Mouse (Mus musculus): ENCODE results near the gene Hbs1l. TPM values are rescaled to one million over a fixed set of nuclear protein-coding genes. Genes with fewer than 3 reads are reported as not detected.
A peak's percentile ranks its signal among the peaks of the same experiment; 100 is the strongest.

Hbs1l gene
- 10 to 100 TPM; 80.4 to 93.6 TPM for total RNA-seq (2021)
- long read RNA-seq, transcript Hbs1l-203 (5 exons, 2,625 nt): minor isoform, 7 of 101 reads
- long read RNA-seq, transcript Hbs1l-209 (18 exons, 2,733 nt): major isoform, 78 of 101 reads
- long read RNA-seq, partial matches to known transcripts: 3 of 101 reads
- long read RNA-seq, other reads (novel, unspliced or antisense): 9 of 101 reads

- DNase-seq (ENCODE audit: low spot score in 2 of 2): peak; percentile 88 to 92
These were observed at the start of gene Hbs1l for GRCm38 (mm10) chr10:21295759-21296621. Gene Hbs1l (plus strand): TSS chr10:21295979.

DNA sequence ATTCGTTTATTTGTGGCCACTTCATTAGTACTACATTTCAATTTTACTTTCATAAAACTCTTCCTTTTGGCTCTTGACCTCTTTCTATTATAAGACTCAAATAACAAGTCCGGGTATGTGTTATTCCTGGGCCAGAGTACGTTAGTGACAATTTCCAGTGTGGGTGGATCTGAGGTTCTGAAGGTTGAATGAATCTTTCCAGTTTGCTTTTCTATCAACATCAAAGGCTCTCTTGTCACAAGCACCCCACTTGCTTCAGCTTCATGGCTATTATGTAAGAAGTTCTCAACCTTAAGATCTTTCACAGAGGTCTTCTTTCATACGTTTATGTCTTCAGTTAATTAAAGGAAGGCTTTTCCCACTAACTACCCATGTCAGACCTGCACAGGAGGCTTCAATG lies 47.2 kb upstream of the Hbs1l start:
- no peak for DNase-seq (ENCODE audit: low spot score in 2 of 2)

- DNase-seq (ENCODE audit: low spot score in 2 of 2): peak; percentile 19 to 24
These were observed 43.8 kb upstream of the Hbs1l start for GRCm38 (mm10) chr10:21251881-21252534.

- no peak for DNase-seq (ENCODE audit: low spot score in 2 of 2)
These were observed 43.0 kb upstream of the Hbs1l start for GRCm38 (mm10) chr10:21252800-21253199.

DNA sequence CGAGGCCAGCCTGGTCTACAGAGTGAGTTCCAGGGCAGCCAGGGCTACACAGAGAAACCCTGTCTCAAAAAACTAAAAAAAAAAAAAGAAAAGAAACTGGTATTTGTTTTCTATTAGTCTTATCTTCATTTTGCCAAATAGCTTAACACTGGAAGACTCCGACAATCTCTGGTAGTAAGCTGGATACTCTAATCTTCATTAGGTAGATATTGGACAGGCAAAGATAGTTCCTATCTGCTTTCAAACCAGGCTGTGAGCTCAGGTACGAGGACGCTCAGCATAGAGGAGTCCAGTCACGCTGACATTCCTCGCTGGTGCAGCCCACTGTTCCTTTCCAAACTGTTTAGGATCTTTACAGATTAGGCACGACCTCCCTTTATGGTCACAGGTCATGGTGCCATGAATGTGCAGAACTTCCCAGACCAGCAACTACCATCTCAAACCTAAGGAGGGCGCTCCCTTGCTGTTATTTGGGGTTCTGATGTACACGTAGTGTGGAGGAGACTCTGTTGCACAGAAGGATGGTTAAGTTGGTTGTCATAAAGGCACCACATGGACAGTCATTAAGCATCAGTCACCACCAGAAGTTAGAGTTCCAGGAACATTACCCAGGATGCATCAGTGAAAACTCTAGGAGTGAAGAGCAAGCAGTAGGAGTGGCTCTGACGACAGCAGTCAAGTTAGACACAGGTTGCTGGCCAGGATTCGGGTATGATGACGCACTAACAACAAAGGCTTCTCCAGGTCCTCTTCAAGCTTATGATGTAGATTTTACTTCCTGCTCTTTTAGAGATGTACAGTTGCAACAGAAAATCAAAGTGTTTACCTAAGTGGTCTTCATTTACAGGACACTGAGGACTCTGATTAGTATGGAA lies 41.3 kb upstream of the Hbs1l start:
- no peak for DNase-seq (ENCODE audit: low spot score in 2 of 2)

DNA sequence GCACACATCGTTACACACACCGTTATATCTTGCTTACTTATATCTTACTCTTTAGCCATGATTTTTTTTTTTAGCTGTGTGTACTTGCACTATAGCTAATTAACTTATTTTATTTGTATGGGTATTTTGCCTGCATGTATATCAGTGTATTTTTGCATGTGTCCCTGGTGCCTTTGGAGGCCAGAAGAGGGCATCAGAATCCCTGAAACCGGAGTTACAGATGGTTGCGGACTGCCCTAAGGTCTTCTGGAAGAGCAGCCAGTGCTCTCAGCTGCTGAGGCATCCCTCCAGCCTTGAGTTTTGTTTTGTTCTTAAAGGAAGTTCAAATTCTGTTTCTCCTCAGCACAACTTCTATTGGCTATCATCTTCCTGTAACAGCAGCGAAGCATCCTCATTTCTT lies 38.5 kb upstream of the Hbs1l start:
- DNase-seq (ENCODE audit: low spot score in 2 of 2): no peak

DNA sequence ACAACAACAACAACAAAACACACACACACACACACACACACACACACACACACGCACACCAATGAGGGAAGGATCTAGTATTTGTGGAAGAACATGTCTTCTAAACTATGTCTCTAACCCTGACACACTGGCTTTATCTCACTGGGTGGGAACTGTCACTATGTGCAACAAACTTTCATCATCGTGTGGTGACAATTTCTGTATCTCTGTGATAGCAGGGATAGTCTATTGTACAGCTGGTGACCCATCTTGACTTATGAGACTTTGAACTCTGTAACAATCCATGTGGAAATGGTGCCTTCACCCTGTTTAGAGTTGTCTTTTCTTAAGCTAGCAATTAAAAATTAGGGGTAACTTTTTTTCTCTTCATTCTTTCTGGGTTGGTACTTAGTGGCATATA lies 36.1 kb upstream of the Hbs1l start:
- no peak for DNase-seq (ENCODE audit: low spot score in 2 of 2)

GRCm38 (mm10) chr10:21265188-21265587 lies 30.6 kb upstream of the Hbs1l start:
- DNase-seq (ENCODE audit: low spot score in 2 of 2): no peak

DNA sequence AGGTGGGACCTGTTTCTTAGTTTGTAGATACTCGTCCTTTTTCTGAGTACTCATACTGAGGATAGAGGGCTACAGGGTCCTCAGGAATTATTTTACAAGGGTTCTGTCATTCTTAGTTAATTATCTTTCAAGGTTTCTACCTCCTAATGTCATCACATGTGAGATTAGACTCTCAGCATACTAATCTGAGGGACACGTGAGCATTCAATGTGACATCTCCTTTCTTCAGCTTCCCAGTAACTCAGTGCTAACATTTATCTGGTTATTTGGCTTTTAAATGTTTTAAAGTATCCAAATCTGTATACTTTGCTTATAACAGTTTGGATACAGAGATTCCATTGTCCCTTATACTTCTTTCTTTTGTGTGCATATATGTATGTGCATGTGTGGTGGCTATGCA lies 28.3 kb upstream of the Hbs1l start:
- DNase-seq (ENCODE audit: low spot score in 2 of 2): no peak

- no peak for DNase-seq (ENCODE audit: low spot score in 2 of 2)
These were observed 26.9 kb upstream of the Hbs1l start for GRCm38 (mm10) chr10:21268786-21269410.

DNA sequence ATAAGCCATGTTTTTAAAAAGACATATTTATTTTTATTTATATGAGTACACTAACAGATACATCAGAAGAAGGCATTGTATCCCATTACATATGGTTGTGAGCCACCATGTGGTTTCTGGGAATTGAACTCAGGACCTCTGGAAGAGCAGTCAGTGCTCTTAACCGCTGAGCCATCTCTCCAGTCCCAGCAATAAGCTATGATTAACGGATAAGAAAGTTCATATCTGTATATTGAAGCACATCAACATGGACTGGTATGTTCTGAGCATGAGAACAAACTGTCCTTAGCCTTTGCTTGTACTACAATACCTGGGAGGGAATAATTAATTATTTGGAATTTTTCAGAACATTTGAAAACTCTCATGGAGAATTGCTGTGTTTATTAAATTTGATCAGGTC lies 25.9 kb upstream of the Hbs1l start:
- no peak for DNase-seq (ENCODE audit: low spot score in 2 of 2)

GRCm38 (mm10) chr10:21270905-21271304 lies 24.9 kb upstream of the Hbs1l start:
- DNase-seq (ENCODE audit: low spot score in 2 of 2): no peak

- DNase-seq (ENCODE audit: low spot score in 2 of 2): no peak
These were observed 24.5 kb upstream of the Hbs1l start for GRCm38 (mm10) chr10:21271310-21271709.

DNA sequence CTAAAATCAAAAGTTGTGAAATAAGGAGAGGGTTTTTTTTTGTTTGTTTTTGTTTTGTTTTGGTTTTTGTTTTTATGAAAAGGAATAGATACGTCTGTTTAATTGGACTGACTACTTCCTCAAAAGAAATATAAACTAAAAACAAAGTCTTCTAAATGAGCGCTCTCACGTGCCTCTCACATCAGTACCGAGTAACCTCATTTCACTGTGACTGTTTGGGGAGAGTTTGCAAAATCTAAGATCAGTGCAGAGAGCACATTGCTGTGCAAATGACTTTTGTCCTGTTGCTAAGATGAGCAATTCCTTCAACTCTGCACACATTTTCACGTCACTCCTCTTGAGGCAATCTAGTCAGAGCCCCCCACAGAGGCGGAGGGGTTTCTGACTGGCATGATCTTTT lies 24.0 kb upstream of the Hbs1l start:
- DNase-seq (ENCODE audit: low spot score in 2 of 2): no peak

DNA sequence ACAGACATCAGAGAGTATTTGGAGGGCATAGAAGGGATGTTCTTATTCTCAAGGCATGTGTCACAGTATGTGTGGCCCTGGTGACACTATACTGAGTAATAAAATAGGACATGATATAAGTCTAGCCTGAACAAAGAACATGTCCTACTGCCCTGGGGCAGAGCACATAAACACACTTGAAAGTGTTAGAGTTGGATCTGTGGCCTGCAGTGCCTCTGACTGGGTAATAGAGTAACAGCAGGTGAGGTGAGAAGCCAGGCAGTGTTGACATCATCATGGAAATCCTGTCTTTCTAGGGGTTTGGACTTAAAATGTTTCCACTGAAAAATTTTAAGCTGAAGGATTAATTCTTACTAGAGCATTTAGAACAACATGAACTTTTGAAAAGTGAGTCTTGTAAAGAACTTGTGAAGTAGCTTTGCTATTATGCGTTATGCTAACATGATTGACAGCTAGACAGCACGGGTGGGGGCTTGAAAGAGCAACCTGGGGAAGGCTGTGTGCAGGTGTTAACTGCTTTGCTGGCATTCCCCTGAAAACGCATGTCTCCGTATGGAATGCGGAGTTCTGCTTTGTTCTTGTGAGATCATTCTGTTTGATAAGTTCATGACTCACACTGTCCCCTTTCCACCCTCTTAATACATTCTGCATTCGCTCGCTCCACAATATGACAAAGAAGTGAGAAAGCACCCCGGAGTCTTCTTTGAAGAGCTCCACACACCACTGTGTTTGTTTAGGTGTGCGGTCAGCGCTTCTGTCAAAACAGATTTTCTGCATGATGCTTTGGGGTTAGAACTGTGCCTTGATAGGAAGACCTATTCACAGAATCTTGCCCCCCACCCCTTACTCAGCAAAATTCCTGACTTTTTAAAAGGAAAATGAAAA lies 8.3 kb upstream of the Hbs1l start:
- DNase-seq (ENCODE audit: low spot score in 2 of 2): no peak

DNA sequence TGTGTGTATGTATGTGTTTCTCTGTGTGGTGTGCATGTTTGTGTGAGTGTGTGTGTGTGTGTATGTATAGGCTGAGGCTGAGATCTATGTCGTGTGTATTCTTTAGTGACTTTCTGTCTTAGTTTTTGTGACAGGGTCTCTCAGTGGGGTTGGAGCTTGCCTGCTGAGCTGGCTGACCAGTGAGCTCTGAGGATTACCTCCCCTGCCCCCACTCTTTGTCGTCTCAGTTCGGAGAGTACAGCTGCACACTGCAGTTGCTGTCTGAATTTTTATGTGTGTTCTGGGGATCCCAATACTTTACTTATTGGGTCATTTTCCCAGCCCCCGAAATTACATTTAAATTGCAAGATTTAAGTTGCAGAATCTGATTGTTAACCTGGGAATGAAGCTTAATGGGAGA lies 4.6 kb upstream of the Hbs1l start:
- DNase-seq (ENCODE audit: low spot score in 2 of 2): no peak

DNA sequence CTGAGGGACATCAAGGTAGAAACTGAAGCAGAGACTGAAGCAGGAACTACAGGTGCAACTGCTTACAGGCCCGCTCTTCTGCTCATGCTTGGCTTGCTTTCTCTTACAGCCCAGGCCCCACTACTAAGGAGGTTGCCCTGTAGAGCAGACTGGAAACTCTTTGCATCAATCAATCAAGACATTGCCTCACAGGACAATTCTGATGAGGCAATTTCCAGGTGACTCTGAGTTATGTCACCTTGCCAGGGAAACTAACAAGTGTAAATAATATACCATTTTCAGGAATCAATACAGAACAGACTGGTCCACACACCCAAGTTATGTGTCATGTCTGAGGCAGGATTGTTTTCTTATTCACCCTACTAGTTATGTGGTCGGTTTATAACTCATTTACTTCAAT lies 1.6 kb upstream of the Hbs1l start:
- no peak for DNase-seq (ENCODE audit: low spot score in 2 of 2)

DNA sequence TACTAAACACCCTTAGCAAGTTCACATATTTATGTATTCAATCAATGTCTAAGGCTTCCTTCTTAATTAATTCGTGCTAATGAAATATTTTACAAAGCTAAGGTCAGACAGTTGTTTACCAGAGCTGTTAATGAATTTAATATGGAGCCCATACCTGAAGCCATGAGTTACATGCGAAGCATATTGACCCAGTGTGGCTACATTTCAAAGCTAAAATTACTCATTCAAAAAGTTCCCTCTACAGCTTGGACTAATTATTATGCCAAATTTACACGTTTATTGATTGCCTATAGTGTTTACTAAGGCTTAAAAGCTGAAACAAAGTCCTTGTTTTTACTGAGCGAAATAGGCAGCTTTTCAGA lies 401 bp upstream of the Hbs1l start:
- DNase-seq (ENCODE audit: low spot score in 2 of 2): no peak

GRCm38 (mm10) chr10:21298972-21299371 lies 3.2 kb downstream of the Hbs1l start:
- no peak for DNase-seq (ENCODE audit: low spot score in 2 of 2)

GRCm38 (mm10) chr10:21301822-21302221 lies 6.0 kb downstream of the Hbs1l start:
- no peak for DNase-seq (ENCODE audit: low spot score in 2 of 2)
